Mouse (Mus musculus): ENCODE measurements around the gene Tmx1. TPM values are rescaled to one million over a fixed set of nuclear protein-coding genes. Genes with fewer than 3 reads are reported as not detected.
A peak's percentile ranks its signal among the peaks of the same experiment; 100 is the strongest.

The Tmx1 gene
- total RNA-seq, 2 experiments from 2014 or later, result 29.0 to 31.5 TPM

DNA sequence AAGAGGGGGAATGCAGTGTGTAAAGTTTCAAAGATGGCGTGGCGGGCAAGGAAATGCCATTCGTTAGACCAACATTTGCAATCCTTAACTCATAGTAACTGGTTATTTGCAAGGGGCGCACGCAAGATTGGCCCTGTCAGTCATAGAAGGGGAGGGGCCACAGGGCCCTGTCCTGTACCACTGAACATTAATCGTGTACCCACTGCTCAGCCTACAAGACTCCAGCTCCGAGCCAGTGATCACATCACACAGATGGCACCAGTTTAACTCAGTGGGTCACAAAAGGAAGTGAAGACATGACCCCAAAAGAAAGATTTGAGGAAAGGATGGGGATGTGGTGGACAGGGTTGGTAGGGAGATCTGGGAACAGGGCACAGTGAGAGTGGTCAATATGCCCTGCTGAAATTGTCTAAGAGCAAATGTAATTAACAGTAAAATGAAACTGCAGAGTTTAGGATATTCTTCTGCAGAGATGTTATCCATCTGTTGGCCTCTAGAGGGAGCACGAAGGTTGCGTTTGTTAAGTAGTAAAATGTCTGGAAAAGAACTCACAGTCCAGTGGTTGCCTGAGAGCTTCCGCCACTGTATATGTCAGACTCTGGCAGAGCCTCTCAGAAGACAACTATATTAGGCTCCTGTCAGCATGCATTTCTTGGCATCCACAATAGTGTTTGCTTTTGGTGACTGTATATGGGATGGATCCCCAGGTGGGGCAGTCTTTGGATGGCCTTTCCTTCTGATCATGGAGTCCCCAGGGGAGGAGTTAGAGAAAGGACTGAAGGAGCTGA lies 41.8 kb downstream of the Tmx1 start:
- intact Hi-C loops (cut with DNase I), result loop anchor here (1.0 to 5.0 kb wide), 3 partner anchors 203 to 417 kb away; partner anchors contain the start of gene Frmd6
- peak; percentile 30 to 46 for DNase-seq (ENCODE audit: extremely low spot score in 1 of 2, low spot score in 2 of 2)

DNA sequence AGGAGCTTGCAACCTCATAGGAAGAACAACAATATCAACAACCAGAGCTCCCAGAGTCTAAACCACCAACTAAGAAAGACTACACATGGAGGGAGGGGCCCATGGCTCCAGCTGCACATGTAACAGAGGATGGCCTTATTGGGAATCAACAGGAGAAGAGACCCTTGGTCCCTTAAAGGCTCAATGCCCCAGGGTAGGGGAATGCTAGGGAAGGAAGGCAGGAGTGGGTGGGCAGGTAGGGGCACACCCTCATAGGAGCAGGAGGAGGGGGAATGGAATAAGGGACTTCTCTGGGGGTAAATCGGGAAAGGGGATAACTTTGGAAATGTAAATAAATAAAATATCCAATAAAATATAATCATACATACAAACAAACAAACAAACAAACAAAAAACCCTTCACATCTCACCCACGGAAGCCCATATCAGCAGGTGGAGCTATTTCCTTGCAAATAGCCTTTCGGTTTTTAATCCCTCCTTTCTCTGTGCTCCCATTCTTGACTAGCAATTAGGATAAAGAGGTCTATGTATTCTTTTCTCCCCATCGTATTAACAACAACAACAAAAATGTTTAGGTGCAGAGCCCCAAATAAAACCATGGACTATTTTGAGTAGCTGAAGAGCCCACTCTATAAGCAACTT lies 42.5 kb downstream of the Tmx1 start:
- TF ChIP-seq CTCF (IDR thresholded peaks at IDR 0.05), result peak; percentile 80
- H3K27ac ChIP-seq, result no peak overlapping the region
- H3K4me3 ChIP-seq, result no peak overlapping the region
- intact Hi-C loops (cut with DNase I), result loop anchor here (1.0 to 5.0 kb wide), 3 partner anchors 202 to 416 kb away; partner anchors contain the start of gene Frmd6
- no peak for DNase-seq (ENCODE audit: extremely low spot score in 1 of 2, low spot score in 2 of 2)

More for the DNA sequence above, 41.8 kb downstream of the Tmx1 start:
- TF ChIP-seq CTCF (IDR thresholded peaks at IDR 0.05), result peak; percentile 84
- no peak overlapping the region for H3K27ac ChIP-seq
- no peak overlapping the region for H3K4me3 ChIP-seq

DNA sequence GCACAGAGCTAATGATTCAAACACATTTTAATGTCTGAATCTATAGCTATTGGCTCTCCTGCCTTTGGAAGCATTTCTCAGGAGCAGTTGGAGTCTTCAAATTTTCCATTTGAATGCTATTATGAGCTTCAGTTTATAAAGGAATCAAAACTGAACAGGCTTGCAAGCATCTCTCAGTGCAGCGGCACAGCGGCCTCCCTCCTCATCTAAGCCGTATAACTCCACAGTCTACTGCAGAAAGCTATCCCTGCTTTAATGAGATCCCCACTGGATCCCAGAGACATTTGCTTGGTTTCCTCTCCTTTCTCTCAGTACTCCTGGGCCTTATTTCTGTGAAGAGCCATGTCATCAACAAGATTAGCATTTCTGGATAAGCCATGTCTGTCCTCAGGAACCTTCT lies 45.2 kb downstream of the Tmx1 start:
- TF ChIP-seq CTCF (IDR thresholded peaks at IDR 0.05), result no peak
- intact Hi-C loops (cut with DNase I), result loop anchor here (5.0 kb wide), 1 partner anchor 199 kb away; no protein-coding TSS in a partner anchor
- DNase-seq (ENCODE audit: extremely low spot score in 1 of 2, low spot score in 2 of 2), result no peak
- Histone ChIP-seq H3K4me3 (no peak overlapping the region), H3K27ac (peak overlapping the region; percentile 55; the same call in 1 of the 2 replicates)

DNA sequence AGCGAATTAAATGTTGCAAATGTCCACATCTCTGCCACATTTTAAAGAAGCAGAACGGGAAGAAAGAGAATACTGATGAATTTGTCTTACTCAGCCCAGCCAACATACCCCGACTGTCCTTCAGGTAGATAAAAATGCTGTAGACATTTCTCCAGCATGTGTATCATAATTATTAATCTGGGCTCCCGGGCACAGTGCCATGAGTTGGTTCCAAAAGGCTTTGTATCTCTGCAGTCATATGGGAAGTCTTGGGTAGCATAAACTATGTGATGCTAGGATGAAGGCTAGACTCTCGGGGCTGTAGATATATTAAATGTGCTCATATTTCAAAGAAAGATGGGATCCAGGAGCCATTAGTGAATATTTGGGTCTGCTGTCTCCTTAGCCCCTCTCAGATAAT lies 53.1 kb downstream of the Tmx1 start:
- no peak for DNase-seq (ENCODE audit: extremely low spot score in 1 of 2, low spot score in 2 of 2)
- H3K4me3 ChIP-seq, result no peak overlapping the region
- no peak overlapping the region for H3K27ac ChIP-seq
- no peak for TF ChIP-seq CTCF (IDR thresholded peaks at IDR 0.05)
- intact Hi-C loops (cut with DNase I), result no loop called here

DNA sequence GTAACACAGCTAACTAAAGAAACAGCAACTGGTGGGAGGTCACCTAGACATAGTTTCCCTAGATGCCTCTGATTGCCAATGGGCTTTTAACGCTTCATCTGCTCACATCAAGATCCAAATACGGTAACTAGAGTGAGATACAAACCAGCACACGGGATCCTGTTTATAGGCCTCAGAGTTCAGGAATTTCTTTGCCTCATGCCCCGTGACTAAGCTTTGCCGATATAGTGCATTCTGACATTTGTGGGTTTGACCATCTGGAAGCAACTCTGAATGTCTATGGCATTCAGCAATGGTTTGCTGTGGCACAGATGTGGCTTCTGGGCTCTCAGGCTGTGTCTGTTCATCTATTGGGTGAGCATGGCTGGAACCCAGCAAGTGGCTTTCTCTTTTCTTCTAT lies 59.1 kb downstream of the Tmx1 start:
- DNase-seq (ENCODE audit: extremely low spot score in 1 of 2, low spot score in 2 of 2), result no peak
- TF ChIP-seq CTCF (IDR thresholded peaks at IDR 0.05), result no peak
- intact Hi-C loops (cut with DNase I), result no loop called here
- H3K27ac ChIP-seq, result no peak overlapping the region
- no peak overlapping the region for H3K4me3 ChIP-seq

DNA sequence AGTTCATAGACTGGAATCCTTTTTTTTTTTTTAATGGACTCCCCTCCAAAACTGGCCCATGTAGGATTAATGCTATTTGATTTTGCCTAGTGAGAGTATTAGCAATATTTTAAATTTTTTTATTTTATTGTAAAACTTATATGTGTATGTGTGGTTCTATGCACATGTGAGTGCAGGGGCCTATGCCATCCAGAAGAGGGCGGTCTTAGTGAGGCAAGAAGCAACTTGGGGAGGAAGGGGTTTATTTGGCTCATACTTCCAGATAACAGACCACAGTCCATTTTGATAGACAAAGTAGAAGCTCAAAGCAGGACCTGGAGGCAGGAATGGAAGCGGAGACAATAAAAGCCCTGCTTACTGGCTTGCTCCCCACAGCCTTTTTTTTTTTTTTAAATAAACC lies 59.5 kb downstream of the Tmx1 start:
- intact Hi-C loops (cut with DNase I), result no loop called here
- no peak; the same call in 1 of the 2 replicates for TF ChIP-seq CTCF (IDR thresholded peaks at IDR 0.05)
- Histone ChIP-seq H3K27ac (no peak overlapping the region), H3K4me3 (no peak overlapping the region)
- DNase-seq (ENCODE audit: extremely low spot score in 1 of 2, low spot score in 2 of 2), result no peak

Other genes with a start within 250 kb of the Tmx1 start
- gene Pygl, start 221.6 kb upstream of the Tmx1 start, total RNA-seq (2021), result 1 to 10 TPM; 3.6 to 3.8 TPM
- gene Trim9, start 105.5 kb upstream of the Tmx1 start, total RNA-seq (2021), result 100 to 1,000 TPM; 386 to 451 TPM